Mouse (Mus musculus): ENCODE results near the gene Olfr1467.

Gene Olfr1467

GRCm38 (mm10) chr19:13361936-13362335 lies at the start of gene Olfr1467:
TSS of gene Olfr1467 (plus strand) at chr19:13362236.
- CTCF ChIA-PET: no interaction called here

- CTCF ChIA-PET: no interaction called here
Observed at GRCm38 (mm10) chr19:13315441-13315840, 46.6 kb upstream of the Olfr1467 start, which contains the start of gene Olfr1465. TSS of gene Olfr1465 (minus strand) at chr19:13315541.

GRCm38 (mm10) chr19:13338562-13338961 lies 23.5 kb upstream of the Olfr1467 start, which contains the start of gene Olfr1466:
TSS of gene Olfr1466 (plus strand) at chr19:13338862.
- CTCF ChIA-PET: no interaction called here

GRCm38 (mm10) chr19:13407549-13407948 lies 45.5 kb downstream of the Olfr1467 start, which contains the start of gene Olfr1469:
TSS of gene Olfr1469 (plus strand) at chr19:13407849.
- CTCF ChIA-PET: no interaction called here

Data from spleen, embryonic (tissue).